Mouse (Mus musculus) heart, embryonic 16.5 days (tissue): ENCODE data around the gene Nrl. TPM values are rescaled to one million over a fixed set of nuclear protein-coding genes. Genes with fewer than 3 reads are reported as not detected.
A peak's percentile ranks its signal among the peaks of the same experiment; 100 is the strongest.

Source experiments
- ATAC-seq: fragments of 200-750 bp; cut with Nextera tagmentation; replicated peaks from 2 replicates; pipeline ENCODE4 v1.8.0; 2017; ENCODE audit warnings: moderate number of reproducible peaks; ENCODE audit not compliant: insufficient read depth, low FRiP score; ENCODE audit errors: extremely low read depth
- H3K27ac ChIP-seq: fragments of 300-500 bp; sonication (generic); 2 replicates; pipeline ENCODE4 v1.5.1; 2014; ENCODE audit warnings: mild to moderate bottlenecking, low read length, control low read depth, moderate library complexity
- H3K27me3 ChIP-seq: fragments of 300-500 bp; sonication (generic); 2 replicates; pipeline ENCODE4 v1.6.1; 2014; ENCODE audit warnings: low read length, mixed read lengths; ENCODE audit not compliant: control insufficient read depth, insufficient read depth
- H3K36me3 ChIP-seq: fragments of 300-500 bp; sonication (generic); 2 replicates; pipeline ENCODE4 v1.6.1; 2014; ENCODE audit not compliant: control insufficient read depth, insufficient read depth
- H3K4me1 ChIP-seq: fragments of 300-500 bp; sonication (generic); 2 replicates; pipeline ENCODE4 v1.6.1; 2014; ENCODE audit warnings: low read length, mixed read lengths; ENCODE audit not compliant: control insufficient read depth, insufficient read depth
- H3K4me2 ChIP-seq: fragments of 300-500 bp; sonication (generic); 2 replicates; pipeline ENCODE4 v1.6.1; 2014; ENCODE audit warnings: low read depth, mild to moderate bottlenecking, control low read depth, low read length
- H3K4me3 ChIP-seq: fragments of 300-500 bp; sonication (generic); 2 replicates; pipeline ENCODE4 v1.5.1; 2014; ENCODE audit warnings: mild to moderate bottlenecking, control low read depth, low read length
- H3K9ac ChIP-seq: fragments of 300-500 bp; sonication (generic); 2 replicates; pipeline ENCODE4 v1.6.1; 2014; ENCODE audit warnings: low read length, control low read depth
- H3K9me3 ChIP-seq: fragments of 300-500 bp; sonication (generic); replicated peaks from 2 replicates; pipeline ENCODE4 v1.6.1; 2016; ENCODE audit warnings: low read length; ENCODE audit not compliant: control insufficient read depth
- WGBS: fragments of 180-500 bp; shearing (Covaris S2); extraction: QIAGEN DNeasy Blood & Tissue Kit; methylation state at CpG from one replicate; pipeline ENCODE4 v1.1.7; 2014; 5-methylcytosine and 5-hydroxymethylcytosine counted together
- polyA plus RNA-seq: library from polyadenylated mRNA; unstranded; fragments of >200 nt; fragmentation: Nextera tagmentation; extraction: Ambion mirVana; gene quantifications from 2 replicates; pipeline ENCODE4 v1.2.1, GENCODE M21; 2015

Nrl gene
- polyA plus RNA-seq, 1 experiment from 2014 or later = 0.05 TPM

DNA sequence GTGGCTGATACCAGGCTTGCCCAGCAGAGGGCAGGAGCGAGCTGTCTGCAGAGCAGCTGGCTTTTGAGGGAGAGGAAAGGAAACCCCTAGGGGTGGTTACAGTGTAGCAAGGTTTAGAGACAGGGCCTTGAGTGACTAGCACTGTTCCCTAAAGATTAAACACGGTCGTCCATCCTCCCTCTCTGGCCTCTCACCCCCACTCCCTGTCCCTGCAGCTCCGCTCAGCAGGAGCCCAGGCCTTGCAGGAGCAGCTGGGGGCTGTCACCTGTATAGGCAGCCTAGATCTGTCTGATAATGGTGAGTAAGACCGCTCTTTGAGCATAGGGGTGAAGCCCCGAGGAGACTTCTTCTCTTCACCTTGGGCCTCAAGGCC lies 27.3 kb downstream of the Nrl start:
- Histone ChIP-seq H3K4me3 (no peak overlapping the region), H3K9me3 (no peaks in the 10 kb centered on the region), H3K4me2 (no peak overlapping the region), H3K27ac (no peak overlapping the region), H3K4me1 (peaks cover 13% of the 10 kb centered on the region), H3K27me3 (no peaks in the 10 kb centered on the region; the same call in 1 of the 2 replicates), H3K36me3 (no peaks in the 10 kb centered on the region), H3K9ac (peak overlapping the region; percentile 38; the same call in 1 of the 2 replicates)
- 0 out of 2 replicates have a peak, but pooled peaks have one; percentile 39 for ATAC-seq
- WGBS = 28% methylated on average over 6 of the region's 6 CpGs

DNA sequence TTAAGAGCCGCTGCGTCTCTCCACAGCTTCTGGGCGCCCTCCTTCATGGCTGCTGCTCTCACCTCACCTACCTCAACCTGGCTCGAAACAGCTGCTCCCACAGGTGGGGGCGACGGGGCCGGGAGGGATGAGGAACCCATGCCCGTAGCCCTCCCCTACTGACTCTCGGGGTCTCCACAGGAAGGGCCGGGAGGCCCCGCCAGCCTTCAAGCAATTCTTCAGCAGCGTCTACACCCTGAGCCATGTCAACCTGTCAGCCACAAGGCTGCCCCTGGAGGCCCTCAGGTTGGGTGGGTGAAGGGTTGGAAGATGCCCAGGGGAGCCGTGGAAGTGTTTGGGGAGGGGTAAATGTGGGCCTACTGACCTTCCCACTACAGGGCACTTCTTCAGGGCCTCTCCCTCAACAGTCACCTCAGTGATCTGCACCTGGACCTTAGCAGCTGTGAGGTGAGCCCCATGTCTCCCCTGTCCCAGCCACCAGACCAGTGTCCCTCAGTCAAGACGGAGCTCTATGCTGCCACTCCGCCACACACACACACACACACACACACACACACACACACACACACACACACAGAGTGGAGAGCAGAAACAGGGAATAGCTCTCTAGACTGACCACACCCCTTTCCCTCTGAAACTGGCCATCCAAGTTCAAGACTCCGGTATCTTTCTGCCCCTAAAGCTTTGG lies 27.9 kb downstream of the Nrl start:
- Histone ChIP-seq H3K9ac (peak overlapping the region; percentile 52), H3K36me3 (no peaks in the 10 kb centered on the region), H3K27ac (peak overlapping the region; percentile 18; the same call in 1 of the 2 replicates), H3K27me3 (no peaks in the 10 kb centered on the region; the same call in 1 of the 2 replicates), H3K4me3 (no peak overlapping the region), H3K9me3 (no peaks in the 10 kb centered on the region), H3K4me2 (peak overlapping the region; percentile 41; the same call in 1 of the 2 replicates), H3K4me1 (peaks cover 13% of the 10 kb centered on the region)
- WGBS = 49% methylated on average over 15 of the region's 16 CpGs
- ATAC-seq = no peak

DNA sequence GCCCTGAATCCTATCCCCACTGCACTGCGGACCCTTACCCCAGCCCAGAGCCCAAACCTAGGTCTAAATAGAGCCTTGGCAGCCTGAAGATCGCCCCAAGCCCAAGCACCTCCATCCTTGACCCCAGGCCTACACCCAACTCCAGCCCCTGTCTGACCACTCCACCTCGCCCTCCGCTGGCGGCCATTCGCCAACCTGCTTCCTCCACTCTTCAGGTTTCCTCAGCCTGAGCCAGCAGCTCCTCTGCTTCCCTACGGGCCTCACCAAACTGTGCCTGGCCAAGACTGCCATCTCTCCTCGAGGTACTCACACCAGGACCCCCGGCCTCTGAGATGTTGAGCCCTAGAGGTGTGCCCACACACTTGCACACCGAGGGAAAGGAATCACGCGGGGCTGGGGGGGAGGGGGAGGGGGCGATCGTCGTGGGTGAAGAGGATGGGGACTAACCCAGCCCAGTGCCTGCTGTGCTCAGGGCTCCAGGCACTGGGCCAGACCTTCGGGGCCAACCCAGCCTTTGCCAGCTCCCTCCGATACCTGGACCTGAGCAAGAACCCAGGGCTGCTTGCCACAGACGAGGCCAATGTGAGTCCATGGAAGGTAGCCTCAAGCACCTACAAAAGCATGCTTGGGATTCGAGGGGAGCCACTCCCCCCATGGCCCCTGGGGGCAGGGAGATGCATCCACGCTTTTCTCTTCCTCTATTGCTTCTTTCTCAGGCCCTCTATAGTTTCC lies 29.1 kb downstream of the Nrl start:
- Histone ChIP-seq H3K36me3 (no peaks in the 10 kb centered on the region), H3K9ac (no peak overlapping the region), H3K4me3 (no peak overlapping the region), H3K9me3 (no peaks in the 10 kb centered on the region), H3K4me2 (peak overlapping the region; percentile 1; the same call in 1 of the 2 replicates), H3K4me1 (peaks cover 19% of the 10 kb centered on the region), H3K27ac (no peak overlapping the region), H3K27me3 (no peaks in the 10 kb centered on the region; the same call in 1 of the 2 replicates)
- no peak for ATAC-seq
- 73% methylated on average over 20 of the region's 20 CpGs for WGBS

DNA sequence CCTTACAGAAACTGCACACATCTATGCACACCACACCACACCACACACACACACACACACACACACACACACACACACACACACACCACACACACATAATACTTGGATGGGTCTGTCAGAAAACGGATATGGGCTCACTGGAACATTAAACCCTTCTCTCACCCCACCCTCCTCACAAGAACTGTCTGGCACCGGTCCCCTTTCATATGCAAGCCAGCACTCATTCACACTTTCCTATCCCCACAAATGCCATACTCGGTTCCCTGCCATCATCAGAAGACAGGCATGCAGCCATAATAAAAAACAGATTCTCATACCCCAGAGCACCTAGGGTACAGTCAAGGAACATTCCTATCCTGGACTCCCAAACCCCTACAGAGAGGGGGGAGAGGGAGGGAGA lies 32.7 kb downstream of the Nrl start:
- Histone ChIP-seq H3K9ac (no peak overlapping the region), H3K4me1 (peaks cover 16% of the 10 kb centered on the region), H3K27me3 (no peaks in the 10 kb centered on the region; the same call in 1 of the 2 replicates), H3K4me2 (no peak overlapping the region), H3K27ac (no peak overlapping the region), H3K36me3 (no peaks in the 10 kb centered on the region), H3K4me3 (no peak overlapping the region), H3K9me3 (no peaks in the 10 kb centered on the region)
- ATAC-seq = no peak
- 31% methylated on average over 3 of the region's 3 CpGs for whole genome bisulfite sequencing

DNA sequence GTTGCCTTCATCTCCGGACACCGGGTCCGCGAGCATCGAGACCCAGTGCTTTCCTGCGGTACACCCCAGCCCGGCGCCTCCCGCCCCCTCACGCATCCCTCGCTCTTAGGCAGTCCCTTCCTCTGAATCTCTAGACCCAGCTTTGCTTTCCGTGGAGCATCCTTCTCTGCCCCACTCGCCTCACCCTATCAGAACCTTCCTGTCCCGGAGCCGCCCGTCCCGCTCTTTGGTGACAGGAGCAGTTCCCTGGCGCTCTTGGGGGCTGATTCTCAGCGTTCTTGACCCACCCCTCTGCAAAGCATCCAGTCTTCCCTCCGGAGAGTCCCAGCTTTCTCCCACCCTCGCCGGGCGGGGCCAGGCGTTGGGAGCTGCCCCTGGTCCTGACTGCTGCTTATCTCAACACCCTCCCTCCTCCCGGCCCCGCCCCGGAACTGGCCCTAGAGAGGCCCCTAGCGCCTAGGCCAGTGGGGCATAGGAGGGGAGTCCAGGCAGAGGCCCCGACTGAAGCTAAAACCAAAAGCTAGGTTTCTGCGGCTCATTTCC lies 33.4 kb downstream of the Nrl start:
- peak; percentile 73 for ATAC-seq
- Histone ChIP-seq H3K4me3 (peak overlapping the region; percentile 76), H3K36me3 (no peaks in the 10 kb centered on the region; the same call in 1 of the 2 replicates), H3K27me3 (no peaks in the 10 kb centered on the region; the same call in 1 of the 2 replicates), H3K9ac (peak overlapping the region; percentile 74), H3K4me2 (peak overlapping the region; percentile 90), H3K27ac (peak overlapping the region; percentile 47), H3K9me3 (no peaks in the 10 kb centered on the region), H3K4me1 (peaks cover 10% of the 10 kb centered on the region)
- WGBS = under 1% methylated on average over 30 of the region's 30 CpGs

DNA sequence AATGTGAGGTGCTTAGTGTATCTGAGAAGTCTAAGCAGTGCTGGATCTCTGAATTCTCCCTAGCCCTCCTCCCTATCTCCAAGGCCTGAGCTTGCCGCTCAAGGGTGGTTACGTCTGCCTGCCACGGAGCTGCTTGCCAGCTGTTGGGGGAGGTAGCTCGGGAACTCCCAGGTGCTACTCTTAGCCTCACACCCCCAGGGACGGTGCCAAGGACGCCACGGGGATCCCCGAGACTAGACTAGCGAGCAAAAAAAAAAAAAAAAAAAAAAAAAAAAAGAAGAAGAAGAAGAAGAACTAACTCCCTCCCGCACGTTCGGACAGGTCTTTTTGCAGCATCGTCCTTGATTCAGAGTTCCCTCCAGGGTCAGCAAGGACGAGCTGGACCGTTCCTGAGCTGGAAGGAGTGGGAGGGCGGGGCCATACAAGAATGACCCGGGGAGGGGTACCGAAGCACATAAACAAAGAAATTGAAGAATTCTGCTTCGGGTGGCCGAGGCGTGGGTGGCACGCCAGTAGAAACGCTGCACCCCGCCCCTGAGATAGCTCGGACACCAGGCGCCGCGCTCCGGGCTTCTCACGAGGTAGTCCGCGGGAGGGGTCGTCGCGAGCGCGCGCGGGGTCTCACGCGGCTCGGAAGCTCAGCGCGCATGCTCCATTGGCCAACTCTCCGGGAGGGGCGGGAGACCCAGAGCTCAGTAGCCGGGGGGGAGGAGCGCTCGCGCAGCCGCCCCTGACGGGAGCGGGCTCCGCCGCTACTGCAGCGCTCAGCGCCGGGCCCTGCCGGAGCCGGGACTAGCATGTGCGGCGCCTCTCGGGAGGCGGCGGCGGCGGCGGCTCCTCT lies 34.2 kb downstream of the Nrl start, which contains the start of gene Carmil3:
TSS of gene Carmil3 (plus strand) at position 291 of the 841 bp plus-strand sequence.
- Histone ChIP-seq H3K4me2 (peak within 1 kb of the TSS; percentile 90), H3K27me3 (no peaks in the 10 kb centered on the region; the same call in 1 of the 2 replicates), H3K36me3 (peaks cover 5% of the 10 kb centered on the region), H3K4me3 (peak within 1 kb of the TSS; percentile 76), H3K9ac (peak within 1 kb of the TSS; percentile 74), H3K9me3 (no peaks in the 10 kb centered on the region), H3K4me1 (peaks cover 6% of the 10 kb centered on the region), H3K27ac (peak within 1 kb of the TSS; percentile 47)
- under 1% methylated on average over 67 of the region's 68 CpGs for WGBS
- ATAC-seq = peak; percentile 82

DNA sequence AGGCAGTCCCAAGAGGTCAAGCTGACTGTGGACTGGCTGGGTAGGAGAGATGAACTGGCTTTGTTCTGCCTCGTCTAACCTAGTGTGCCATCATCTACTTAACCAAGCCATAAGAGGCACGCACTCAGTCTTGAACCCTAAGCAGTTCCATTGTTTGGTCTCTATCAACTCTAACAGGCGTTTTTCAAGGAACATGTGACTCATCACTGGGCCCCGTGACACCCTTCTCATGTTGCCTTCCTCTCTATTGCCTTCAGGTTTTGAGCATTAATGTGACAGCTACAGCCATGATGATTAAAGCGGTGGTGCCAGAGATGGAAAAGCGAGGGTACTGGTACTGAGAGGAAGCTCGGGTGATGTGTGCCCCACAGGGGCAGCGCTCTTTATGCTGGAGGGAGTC lies 37.9 kb downstream of the Nrl start:
- no peak for ATAC-seq
- Histone ChIP-seq H3K4me1 (peaks cover 5% of the 10 kb centered on the region), H3K9ac (no peak overlapping the region), H3K27ac (no peak overlapping the region), H3K4me3 (no peak overlapping the region), H3K9me3 (no peaks in the 10 kb centered on the region), H3K36me3 (peaks cover 7% of the 10 kb centered on the region), H3K27me3 (no peaks in the 10 kb centered on the region), H3K4me2 (no peak overlapping the region)
- 80% methylated on average over 8 of the region's 8 CpGs for WGBS

DNA sequence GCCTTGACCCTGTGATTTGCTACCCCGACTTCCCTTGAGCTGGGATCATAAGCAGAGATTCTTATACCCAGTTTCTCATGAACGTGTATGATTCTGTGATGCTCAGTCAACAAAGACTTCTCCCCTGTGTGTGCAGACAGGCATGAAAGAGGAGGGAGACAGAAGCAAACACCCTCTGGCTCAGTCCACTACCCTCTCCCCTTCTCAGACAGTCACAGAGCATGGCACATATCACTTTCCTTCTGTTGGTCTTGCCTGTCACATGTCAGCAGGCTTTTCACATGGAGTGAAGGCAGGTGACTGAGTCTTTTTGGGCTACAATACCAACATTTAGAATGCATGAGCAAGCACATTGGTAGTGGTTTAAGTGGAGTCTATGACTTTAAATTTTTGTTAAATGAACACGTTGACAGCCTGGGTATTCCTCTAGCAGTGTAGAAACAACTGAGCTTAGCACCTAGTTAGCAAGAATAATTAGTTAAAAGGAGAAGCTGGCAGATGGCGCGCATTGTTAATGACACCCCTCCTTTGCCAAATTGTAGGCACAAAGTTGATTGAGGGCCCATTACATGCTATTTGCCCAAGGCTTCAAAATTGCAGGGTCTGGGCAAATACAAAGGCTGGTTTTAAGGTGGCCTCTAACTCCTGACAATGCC lies 40.2 kb downstream of the Nrl start:
- H3K4me1 ChIP-seq = 0 out of 2 replicates have a peak, but pooled peaks cover under 1% of the 10 kb centered on the region
- H3K9me3 ChIP-seq = no peaks in the 10 kb centered on the region
- H3K4me3 ChIP-seq = no peak overlapping the region
- no peaks in the 10 kb centered on the region for H3K27me3 ChIP-seq
- no peak overlapping the region for H3K4me2 ChIP-seq
- H3K27ac ChIP-seq = no peak overlapping the region
- no peak overlapping the region for H3K9ac ChIP-seq
- WGBS = 75% methylated on average over 5 of the region's 5 CpGs
- peaks cover 7% of the 10 kb centered on the region for H3K36me3 ChIP-seq
- ATAC-seq = no peak
